Comparison of ENCODE assay signal across 23 mouse cellular contexts in genomic region chr1:158272058-158272457, GRCm38 (mm10).
"Had no signal": no experiment of that assay in that cellular context is flagged by ENCODE, and none has a peak within 500 bp of the region (broad histone marks: within the 10 kb centered on the region; RNA-seq: fewer than 3 reads in every experiment).

No protein-coding gene starts in this region.

- ATAC-seq: liver, embryonic 12.5 days; midbrain, embryonic 16.5 days had no signal

- H3K9me3 ChIP-seq: limb, embryonic 10.5 days; limb, embryonic 13.5 days; liver, embryonic 12.5 days; liver, embryonic 15.5 days; lung, embryonic 15.5 days; midbrain, embryonic 12.5 days; neural tube, embryonic 13.5 days had no signal

- H3K9ac ChIP-seq: limb, embryonic 13.5 days; liver, embryonic 12.5 days; liver, embryonic 15.5 days; lung, embryonic 15.5 days; midbrain, embryonic 12.5 days; neural tube, embryonic 13.5 days had no signal

- H3K36me3 ChIP-seq: limb, embryonic 10.5 days; limb, embryonic 13.5 days; liver, embryonic 12.5 days; liver, embryonic 15.5 days; lung, embryonic 15.5 days; midbrain, embryonic 12.5 days; neural tube, embryonic 13.5 days had no signal

- H3K4me3 ChIP-seq: limb, embryonic 10.5 days; limb, embryonic 13.5 days; liver, embryonic 12.5 days; liver, embryonic 15.5 days; lung, embryonic 15.5 days; midbrain, embryonic 12.5 days; myocyte; neural tube, embryonic 13.5 days had no signal

- H3K27me3 ChIP-seq: limb, embryonic 13.5 days; liver, embryonic 12.5 days; liver, embryonic 15.5 days; lung, embryonic 15.5 days; neural tube, embryonic 13.5 days had no signal

- H3K27ac ChIP-seq: limb, embryonic 10.5 days; limb, embryonic 13.5 days; liver, embryonic 12.5 days; liver, embryonic 15.5 days; lung, embryonic 15.5 days; midbrain, embryonic 12.5 days; neural tube, embryonic 13.5 days; stomach, postnatal 0 days had no signal

- H3K4me2 ChIP-seq: limb, embryonic 13.5 days; liver, embryonic 12.5 days; liver, embryonic 15.5 days; lung, embryonic 15.5 days; midbrain, embryonic 12.5 days; neural tube, embryonic 13.5 days had no signal

- H3K4me1 ChIP-seq: liver, embryonic 12.5 days; liver, embryonic 15.5 days; lung, embryonic 15.5 days had no signal

- DNase-seq: kidney, adult 9 months; kidney, postnatal 14 days; kidney, postnatal 4 days; layer of hippocampus, adult 9-11 months; liver; lung, adult 18-20 months; lung, postnatal 14 days; lung, postnatal 4 days; right cerebral cortex, postnatal 14 days; right cerebral cortex, postnatal 4 days; thymus, adult 2 months; thymus, postnatal 14 days; thymus, postnatal 4 days had no signal
